Mouse (Mus musculus) gastrocnemius, adult 2 months (tissue): ENCODE data around the gene Cxcl12. TPM values are rescaled to one million over a fixed set of nuclear protein-coding genes. Genes with fewer than 3 reads are reported as not detected.

ENCODE experiments used
- DNase-seq: peaks from one replicate; pipeline ENCODE4 v3.0.0; 2022
- H3K27ac ChIP-seq: fragments of 200-600 bp; 2 replicates; pipeline ENCODE4 v1.8.1; 2022; ENCODE audit warnings: mild to moderate bottlenecking
- H3K4me3 ChIP-seq: fragments of 200-600 bp; 2 replicates; pipeline ENCODE4 v1.8.1; 2022; ENCODE audit warnings: mild to moderate bottlenecking, moderate library complexity
- CTCF ChIP-seq: fragments of 200-600 bp; IDR thresholded peaks from 2 replicates; pipeline ENCODE4 v1.8.1; 2022; ENCODE audit warnings: antibody characterized with exemption, mild to moderate bottlenecking, moderate library complexity
- intact Hi-C: fragments of 180-260 bp; cut with DNase I; formaldehyde crosslinking; loops from one replicate; pipeline ENCODE4 v1.15.1; 2025
- total RNA-seq, 2 experiments: library from RNA; stranded (reverse); gene quantifications; 2 replicates each; pipeline ENCODE4 v1.2.3; 2021

Cxcl12 gene
- total RNA-seq, 2 experiments from 2014 or later: 41.3 to 61.9 TPM

DNA sequence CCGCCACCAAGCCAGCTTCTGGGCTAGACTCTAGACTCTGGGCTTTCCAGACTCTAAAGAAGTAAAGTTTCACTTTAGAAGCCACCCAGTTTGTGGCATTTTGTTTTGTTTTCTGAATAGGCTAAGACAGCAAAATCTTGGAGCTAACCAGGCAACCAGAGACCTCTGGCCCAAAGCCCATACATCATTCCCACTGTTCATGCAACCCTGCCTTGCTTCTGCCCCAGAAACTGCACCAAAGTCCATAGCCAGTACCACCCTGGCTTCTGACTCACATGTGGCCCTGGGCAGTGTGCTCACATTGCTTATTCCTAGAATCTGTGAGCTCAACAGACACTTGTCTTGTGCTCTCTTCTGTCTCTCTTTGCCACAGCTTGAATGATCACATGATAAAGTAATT is 39.0 kb downstream of the Cxcl12 start:
- intact Hi-C loops: no loop called here
- TF ChIP-seq CTCF: no peak
- H3K27ac ChIP-seq: no peak overlapping the region
- no peak for DNase-seq
- no peak overlapping the region for H3K4me3 ChIP-seq

DNA sequence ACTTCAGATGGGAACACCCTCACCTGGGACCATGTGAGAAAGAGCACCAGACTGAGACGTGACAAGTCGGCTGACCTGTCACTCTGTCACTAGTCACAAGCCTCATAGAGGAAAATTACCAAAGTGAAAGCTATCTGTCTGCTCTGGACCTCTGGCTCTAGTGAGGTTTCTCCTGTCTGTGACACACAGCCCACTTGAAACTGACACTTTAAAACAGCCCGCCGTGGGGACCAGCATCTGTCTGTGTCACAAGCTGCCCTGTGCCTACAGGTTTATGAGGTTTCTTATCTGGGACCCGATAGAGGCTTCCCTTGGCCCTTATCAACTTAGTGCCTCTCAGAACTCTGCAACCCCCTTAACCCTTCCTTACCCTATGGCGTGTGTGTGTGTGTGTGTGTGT is 41.8 kb downstream of the Cxcl12 start:
- TF ChIP-seq CTCF: no peak
- no peak for DNase-seq
- no peak overlapping the region for H3K27ac ChIP-seq
- H3K4me3 ChIP-seq: no peak overlapping the region
- intact Hi-C loops: no loop called here

DNA sequence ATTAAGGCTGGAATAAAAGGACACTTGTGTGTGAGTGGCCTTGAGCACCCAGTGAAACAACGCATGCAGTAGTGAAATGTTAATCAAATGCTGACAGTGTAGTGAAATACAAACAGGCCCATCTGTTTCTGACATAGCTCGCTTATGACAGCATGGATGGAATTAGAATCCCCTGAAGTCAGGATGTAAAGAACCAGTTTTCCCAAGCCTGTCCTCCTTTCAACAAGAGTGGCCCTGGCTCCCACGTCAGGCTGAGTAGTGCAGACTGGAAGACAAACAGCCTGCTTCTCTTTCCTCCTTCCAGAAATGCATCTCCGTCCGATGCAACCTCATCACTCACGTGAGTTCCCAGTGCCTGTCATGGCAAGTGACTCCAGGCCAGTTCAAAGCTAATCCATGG is 42.2 kb downstream of the Cxcl12 start:
- H3K27ac ChIP-seq: no peak overlapping the region
- DNase-seq: no peak
- no peak for TF ChIP-seq CTCF
- no peak overlapping the region for H3K4me3 ChIP-seq
- intact Hi-C loops: no loop called here

DNA sequence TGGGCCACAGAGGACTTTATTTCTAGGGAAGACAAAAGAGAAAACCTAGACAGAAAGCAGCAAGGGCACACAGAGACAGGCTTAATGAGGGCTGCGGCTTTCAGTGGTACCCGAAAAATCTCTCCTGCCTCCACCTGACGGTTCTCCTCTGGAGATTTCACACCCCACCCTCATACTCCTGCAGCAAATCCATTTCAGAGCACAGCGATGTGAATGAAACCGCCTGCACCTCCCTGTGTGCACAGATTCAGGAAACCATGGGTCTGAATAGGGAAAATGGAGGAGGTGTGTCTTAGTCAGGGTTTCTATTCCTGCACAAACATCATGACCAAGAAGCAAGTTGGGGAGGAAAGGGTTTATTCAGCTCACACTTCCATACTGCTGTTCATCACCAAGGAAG is 46.2 kb downstream of the Cxcl12 start:
- Histone ChIP-seq H3K4me3 (no peak overlapping the region), H3K27ac (no peak overlapping the region)
- intact Hi-C loops: no loop called here
- no peak for TF ChIP-seq CTCF
- DNase-seq: no peak

DNA sequence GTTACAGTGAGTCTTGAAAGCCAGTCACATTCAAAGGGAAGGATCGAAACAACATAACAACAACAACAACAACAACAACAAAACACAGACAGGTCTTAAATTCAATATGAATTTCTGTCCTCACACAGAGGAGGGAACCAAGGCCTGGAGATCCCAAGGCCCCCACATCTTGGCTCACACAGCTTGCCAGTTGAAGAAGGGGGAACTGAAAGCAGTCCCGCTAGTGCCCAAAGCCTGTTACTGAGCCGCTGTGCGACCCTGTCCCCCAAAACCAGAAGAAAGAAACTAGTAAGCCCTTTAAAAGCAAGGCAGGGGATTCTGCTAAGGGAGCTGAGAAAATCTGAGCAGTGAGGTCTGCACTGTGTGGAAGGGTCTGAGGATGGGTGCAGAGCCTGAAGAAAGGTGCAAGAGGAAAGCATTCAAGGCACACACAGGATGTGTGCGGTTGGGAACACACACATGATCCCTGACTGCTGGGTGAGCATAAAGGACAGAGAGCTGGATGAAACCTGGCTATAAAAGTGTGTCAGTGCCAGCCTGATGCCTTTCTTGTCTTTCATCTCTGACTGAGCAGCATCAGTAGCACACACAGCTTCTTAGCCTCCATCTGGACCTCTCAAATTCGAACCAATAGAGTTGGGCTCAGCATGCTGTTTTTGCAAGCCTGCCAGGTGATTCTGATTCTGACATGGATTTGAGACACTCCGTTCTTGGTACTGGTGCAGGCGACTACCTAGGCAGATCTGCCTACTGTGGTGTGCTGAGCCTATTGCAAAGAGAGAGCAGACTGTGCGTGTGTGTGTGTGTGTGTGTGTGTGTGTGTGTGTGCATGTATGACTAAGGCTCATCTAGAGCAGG is 50.3 kb downstream of the Cxcl12 start:
- intact Hi-C loops: no loop called here
- H3K27ac ChIP-seq: no peak overlapping the region
- no peak for DNase-seq
- no peak overlapping the region for H3K4me3 ChIP-seq
- no peak for TF ChIP-seq CTCF

DNA sequence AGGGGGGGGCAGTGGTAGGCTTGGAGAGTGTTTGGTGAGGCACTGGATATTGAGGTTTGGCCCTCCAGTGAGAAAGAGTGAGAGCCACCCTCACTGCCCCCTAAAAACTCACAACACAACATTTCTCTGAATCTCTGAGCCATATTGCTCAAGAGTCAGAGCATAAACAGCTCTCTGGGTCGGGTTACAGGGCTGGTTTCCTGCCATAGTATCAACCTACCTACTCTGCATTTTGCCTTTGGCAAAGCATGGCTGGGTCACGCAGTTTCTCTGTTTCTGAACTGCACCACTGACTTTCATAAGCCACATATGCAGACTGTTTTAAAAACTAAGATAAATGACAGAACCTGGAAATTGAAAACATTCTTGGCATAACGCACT is 51.0 kb downstream of the Cxcl12 start:
- TF ChIP-seq CTCF: no peak
- no peak overlapping the region for H3K4me3 ChIP-seq
- DNase-seq: no peak
- intact Hi-C loops: no loop called here
- H3K27ac ChIP-seq: no peak overlapping the region

DNA sequence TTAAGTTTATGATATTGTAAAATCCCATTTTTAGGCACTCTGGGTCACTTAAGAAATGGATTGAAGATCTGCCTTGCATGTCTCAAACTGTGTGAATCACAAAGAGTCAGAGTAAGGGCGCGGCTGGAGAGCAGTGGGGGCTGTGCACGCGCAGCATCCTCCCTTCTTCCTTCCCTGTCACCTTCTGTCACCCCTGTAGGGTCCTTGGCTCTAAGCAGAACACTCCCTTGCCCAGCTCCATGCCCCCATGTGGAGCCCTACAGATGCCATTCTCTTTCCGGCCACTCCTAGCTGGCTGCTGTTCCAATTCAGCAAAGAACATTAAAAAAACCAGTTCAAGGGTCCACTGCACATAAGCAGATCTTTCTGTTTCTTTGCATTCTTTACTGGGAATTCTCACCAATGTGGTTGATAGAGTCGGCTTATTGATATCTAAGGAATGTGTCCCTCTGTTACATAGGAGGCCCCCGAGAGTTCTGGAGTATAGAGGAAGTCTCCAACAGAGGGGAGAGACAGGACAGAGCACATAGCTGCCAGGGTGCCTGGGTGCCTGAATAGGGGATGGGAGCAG is 51.7 kb downstream of the Cxcl12 start:
- TF ChIP-seq CTCF: no peak
- H3K4me3 ChIP-seq: no peak overlapping the region
- DNase-seq: no peak
- intact Hi-C loops: no loop called here
- no peak overlapping the region for H3K27ac ChIP-seq

DNA sequence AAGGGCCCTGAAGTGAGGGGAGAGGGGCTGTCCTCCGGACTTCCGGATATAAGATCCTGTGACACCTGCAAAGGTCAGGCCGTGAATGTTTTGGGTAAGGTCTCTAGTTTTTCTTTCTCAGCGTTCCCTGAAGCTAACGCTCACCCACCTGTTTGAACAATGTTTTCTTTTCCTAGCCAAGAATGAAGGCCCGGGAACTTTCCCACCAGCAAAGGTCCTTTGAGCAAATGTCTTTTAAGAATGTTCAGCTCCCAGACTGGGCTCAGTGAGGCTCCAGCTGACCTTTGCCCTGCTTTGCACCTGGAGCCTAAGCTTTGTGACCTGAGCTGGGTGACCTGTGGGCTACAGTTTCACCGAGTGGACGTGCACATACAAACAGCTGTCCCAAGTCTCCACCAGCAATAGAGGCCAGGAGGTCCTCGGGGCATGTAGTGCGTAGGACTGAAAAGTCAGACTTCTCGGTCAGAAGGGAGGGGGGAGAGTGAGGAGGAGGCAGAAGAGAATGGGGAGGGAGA is 52.6 kb downstream of the Cxcl12 start:
- no peak for DNase-seq
- no peak overlapping the region for H3K4me3 ChIP-seq
- no peak for TF ChIP-seq CTCF
- intact Hi-C loops: no loop called here
- no peak overlapping the region for H3K27ac ChIP-seq
